In the genomic region with DNA sequence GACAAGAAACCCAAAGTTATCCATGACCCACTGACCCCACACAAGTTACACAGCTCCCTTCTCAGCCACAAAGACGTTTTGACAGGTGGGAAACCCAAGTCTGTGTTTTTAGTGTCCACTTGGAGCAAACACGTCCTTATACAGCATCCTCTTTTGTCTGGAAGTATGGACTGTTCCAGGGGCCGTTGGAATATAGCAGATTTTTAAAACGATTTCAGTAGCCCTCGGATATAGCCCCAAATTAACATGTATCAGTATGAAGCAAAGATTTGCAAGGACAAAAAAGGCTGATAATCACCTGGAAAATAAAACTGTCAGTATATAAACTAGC, we compare ENCODE assay signal across 9 mouse cellular contexts. TPM values are rescaled to one million over a fixed set of nuclear protein-coding genes. Genes with fewer than 3 reads are reported as not detected.
DNase-seq lines count a peak whose midpoint lies in the region; ATAC-seq and TF ChIP-seq lines count a peak whose summit lies in the region.
"Had no signal": no experiment of that assay in that cellular context is flagged by ENCODE, and none has a peak within 500 bp of the region (broad histone marks: within the 10 kb centered on the region; RNA-seq: fewer than 3 reads in every experiment).

No protein-coding gene starts in this region.

- H3K9me3 ChIP-seq in heart, postnatal 0 days (replicated peaks; ENCODE audit: control insufficient read depth, low read length), result no peaks in the 10 kb centered on the region
- H3K9me3 ChIP-seq in hindbrain, embryonic 13.5 days, result no peaks in the 10 kb centered on the region
- H3K9me3 ChIP-seq in midbrain, embryonic 12.5 days, result no peaks in the 10 kb centered on the region

- H3K4me1 ChIP-seq in heart, postnatal 0 days (ENCODE audit: control insufficient read depth, insufficient read depth), result peaks cover 13% of the 10 kb centered on the region
- no peaks in the 10 kb centered on the region; the same call in 1 of the 2 replicates for H3K4me1 ChIP-seq in cortical plate, adult 2 months (ENCODE audit: control insufficient read depth, insufficient read depth, low read length)
- peaks cover 12% of the 10 kb centered on the region for H3K4me1 ChIP-seq in hindbrain, embryonic 13.5 days (replicated peaks)
- H3K4me1 ChIP-seq in midbrain, embryonic 12.5 days, result peaks cover 14% of the 10 kb centered on the region

- TF ChIP-seq CTCF in heart, postnatal 0 days (IDR thresholded peaks at IDR 0.05; ENCODE audit: low read depth), result no peak
- no peak for TF ChIP-seq CTCF in cortical plate, adult 2 months (IDR thresholded peaks at IDR 0.05; ENCODE audit: extremely low read depth, insufficient read depth, low read length)

- TF ChIP-seq EP300 in heart, postnatal 0 days (IDR thresholded peaks at IDR 0.05; ENCODE audit: low read depth), result no peak

- TF ChIP-seq POLR2A in cortical plate, adult 2 months (IDR thresholded peaks at IDR 0.05; ENCODE audit: extremely low read depth, insufficient read depth, low read length), result no peak; the same call in 1 of the 2 replicates

- no peaks in the 10 kb centered on the region for H3K27me3 ChIP-seq in heart, postnatal 0 days (ENCODE audit: control insufficient read depth, insufficient read depth, low read length)
- H3K27me3 ChIP-seq in hindbrain, embryonic 13.5 days, result 0 out of 2 replicates have a peak, but pooled peaks cover 2% of the 10 kb centered on the region
- 0 out of 2 replicates have a peak, but pooled peaks cover 3% of the 10 kb centered on the region for H3K27me3 ChIP-seq in midbrain, embryonic 12.5 days

- intact Hi-C loops in heart, postnatal 25 days (cut with DNase I), result loop anchor here (2.0 to 5.0 kb wide), 3 partner anchors 31 to 1257 kb away; partner anchors contain the start of gene Trnt1

- H3K9ac ChIP-seq in heart, postnatal 0 days (replicated peaks; ENCODE audit: low read depth, low read length), result no peak overlapping the region
- H3K9ac ChIP-seq in hindbrain, embryonic 13.5 days, result no peak overlapping the region
- no peak overlapping the region for H3K9ac ChIP-seq in midbrain, embryonic 12.5 days (replicated peaks)

- peaks cover 5% of the 10 kb centered on the region for H3K36me3 ChIP-seq in heart, postnatal 0 days (replicated peaks; ENCODE audit: control insufficient read depth, insufficient read depth, low read length)
- H3K36me3 ChIP-seq in hindbrain, embryonic 13.5 days, result peaks cover 3% of the 10 kb centered on the region; the same call in 1 of the 2 replicates
- no peaks in the 10 kb centered on the region for H3K36me3 ChIP-seq in midbrain, embryonic 12.5 days

- ATAC-seq in heart, postnatal 0 days (ENCODE audit: insufficient read depth, low read depth), result no peak
- peak; percentile 64; the same call in 1 of the 2 replicates for ATAC-seq in hindbrain, embryonic 13.5 days (ENCODE audit: low FRiP score)
- ATAC-seq in midbrain, embryonic 12.5 days (ENCODE audit: low FRiP score, low read depth), result no peak
- ATAC-seq in granulocyte monocyte progenitor cell, adult 5-6 weeks (replicated peaks; ENCODE audit: poor library complexity, severe bottlenecking), result no peak

- WGBS in heart, postnatal 0 days, result 53% methylated on average over 5 of the region's 5 CpGs
- WGBS in hindbrain, embryonic 13.5 days, result 56% methylated on average over 5 of the region's 5 CpGs
- 59% methylated on average over 5 of the region's 5 CpGs for WGBS in midbrain, embryonic 12.5 days

- H3K4me3 ChIP-seq in heart, postnatal 0 days (ENCODE audit: low read depth, low read length), result peak overlapping the region; percentile 91
- H3K4me3 ChIP-seq in cortical plate, adult 2 months (ENCODE audit: insufficient read depth, low read length), result peak overlapping the region; percentile 70
- H3K4me3 ChIP-seq in hindbrain, embryonic 13.5 days, result peak overlapping the region; percentile 74
- peak overlapping the region; percentile 89 for H3K4me3 ChIP-seq in midbrain, embryonic 12.5 days

- no peak overlapping the region for H3K4me2 ChIP-seq in heart, postnatal 0 days (ENCODE audit: low read depth, low read length)
- H3K4me2 ChIP-seq in hindbrain, embryonic 13.5 days, result peak overlapping the region; percentile 37; the same call in 1 of the 2 replicates
- peak overlapping the region; percentile 91 for H3K4me2 ChIP-seq in midbrain, embryonic 12.5 days (replicated peaks)

- no peak overlapping the region for H3K27ac ChIP-seq in heart, postnatal 0 days (ENCODE audit: low read depth)
- no peak overlapping the region for H3K27ac ChIP-seq in cortical plate, adult 2 months (ENCODE audit: insufficient read depth, low read length)
- H3K27ac ChIP-seq in hindbrain, embryonic 13.5 days, result no peak overlapping the region
- no peak overlapping the region for H3K27ac ChIP-seq in midbrain, embryonic 12.5 days (replicated peaks)

- DNase-seq in heart, postnatal 0 days (ENCODE audit: low spot score), result no peak
- DNase-seq in heart, postnatal 25 days (ENCODE audit: low spot score), result no peak
- no peak for DNase-seq in spleen, postnatal 4 days (ENCODE audit: low spot score in 2 of 2)
- no peak for DNase-seq in kidney, adult 18-20 months

RNA-seq across cellular contexts. Expression of gene Crbn, which starts 0.3 kb away (rescaled TPM):
- total RNA-seq in heart, postnatal 0 days (2014; rRNA removed; ENCODE audit: low replicate concordance), result 22.5 and 33.6 TPM in 2 replicates
- polyA plus RNA-seq in heart, postnatal 0 days (2015; fragmentation: Nextera tagmentation; extraction: Ambion mirVana), result 30.3 and 33.2 TPM in 2 replicates
- total RNA-seq in heart, postnatal 25 days (2021), result 10 to 100 TPM; 37.9 to 45.5 TPM
- polyA plus RNA-seq in cortical plate, adult 2 months (2012; rRNA removed), result 40.6 and 42.8 TPM in 2 replicates
- 62.2 and 64.9 TPM in 2 replicates for polyA plus RNA-seq in hindbrain, embryonic 13.5 days (2015; fragmentation: Nextera tagmentation; extraction: Ambion mirVana)
- 54.2 and 58.0 TPM in 2 replicates for polyA plus RNA-seq in midbrain, embryonic 12.5 days (2016; fragmentation: Nextera tagmentation; extraction: Ambion mirVana)
- total RNA-seq in granulocyte monocyte progenitor cell, adult 5-6 weeks (2014; fragmentation: Nextera tagmentation), result 17.0 and 24.8 TPM in 2 replicates
- 42.7 and 42.8 TPM in 2 replicates for total RNA-seq in granulocyte monocyte progenitor cell, adult 5-6 weeks (2017)

RNA-seq across cellular contexts. Expression of gene Trnt1, which starts 31.3 kb away (rescaled TPM):
- 9.1 and 15.3 TPM in 2 replicates for total RNA-seq in heart, postnatal 0 days (2014; rRNA removed; ENCODE audit: low replicate concordance)
- polyA plus RNA-seq in heart, postnatal 0 days (2015; fragmentation: Nextera tagmentation; extraction: Ambion mirVana), result 35.0 and 40.6 TPM in 2 replicates
- total RNA-seq in heart, postnatal 25 days (2021), result 10 to 100 TPM; 29.5 to 32.6 TPM
- polyA plus RNA-seq in cortical plate, adult 2 months (2012; rRNA removed), result 27.4 and 28.4 TPM in 2 replicates
- polyA plus RNA-seq in hindbrain, embryonic 13.5 days (2015; fragmentation: Nextera tagmentation; extraction: Ambion mirVana), result 63.3 and 65.8 TPM in 2 replicates
- 68.4 and 70.6 TPM in 2 replicates for polyA plus RNA-seq in midbrain, embryonic 12.5 days (2016; fragmentation: Nextera tagmentation; extraction: Ambion mirVana)
- total RNA-seq in granulocyte monocyte progenitor cell, adult 5-6 weeks (2014; fragmentation: Nextera tagmentation), result 41.2 and 45.9 TPM in 2 replicates
- 103 and 109 TPM in 2 replicates for total RNA-seq in granulocyte monocyte progenitor cell, adult 5-6 weeks (2017)

RNA-seq across cellular contexts. Expression of gene Il5ra, which starts 51.4 kb away (rescaled TPM):
- not detected in 2 replicates for total RNA-seq in heart, postnatal 0 days (2014; rRNA removed; ENCODE audit: low replicate concordance)
- polyA plus RNA-seq in heart, postnatal 0 days (2015; fragmentation: Nextera tagmentation; extraction: Ambion mirVana), result 0.05 TPM in 1 of 2 replicates, not detected in the other
- total RNA-seq in heart, postnatal 25 days (2021), result not detected
- not detected in 2 replicates for polyA plus RNA-seq in cortical plate, adult 2 months (2012; rRNA removed)
- not detected in 2 replicates for polyA plus RNA-seq in hindbrain, embryonic 13.5 days (2015; fragmentation: Nextera tagmentation; extraction: Ambion mirVana)
- polyA plus RNA-seq in midbrain, embryonic 12.5 days (2016; fragmentation: Nextera tagmentation; extraction: Ambion mirVana), result not detected in 2 replicates
- not detected in 2 replicates for total RNA-seq in granulocyte monocyte progenitor cell, adult 5-6 weeks (2014; fragmentation: Nextera tagmentation)
- 0.15 and 1.4 TPM in 2 replicates for total RNA-seq in granulocyte monocyte progenitor cell, adult 5-6 weeks (2017)
- total RNA-seq: layer of hippocampus, adult 18-20 months had no signal
